Comparison of ENCODE assay signal across 25 mouse cellular contexts in genomic region chr17:43226101-43226500, GRCm38 (mm10). TPM values are rescaled to one million over a fixed set of nuclear protein-coding genes. Genes with fewer than 3 reads are reported as not detected.
"Had no signal": no experiment of that assay in that cellular context is flagged by ENCODE, and none has a peak within 500 bp of the region (broad histone marks: within the 10 kb centered on the region; RNA-seq: fewer than 3 reads in every experiment).

No protein-coding gene starts in this region.

- H3K4me1 ChIP-seq: liver, embryonic 12.5 days had no signal

- ATAC-seq: forebrain, embryonic 16.5 days; hindbrain, postnatal 0 days; intestine, embryonic 16.5 days; liver, embryonic 12.5 days had no signal

- H3K4me3 ChIP-seq: heart, adult 2 months; heart, embryonic 13.5 days; heart, embryonic 15.5 days; hindbrain, embryonic 13.5 days; hindbrain, embryonic 15.5 days; limb, embryonic 13.5 days; limb, embryonic 15.5 days; liver, embryonic 12.5 days had no signal

- H3K9ac ChIP-seq: heart, embryonic 13.5 days; heart, embryonic 15.5 days; hindbrain, embryonic 13.5 days; hindbrain, embryonic 15.5 days; limb, embryonic 13.5 days; limb, embryonic 15.5 days; liver, embryonic 12.5 days; liver, embryonic 14.5 days had no signal

- DNase-seq: gastrocnemius, postnatal 14 days; gastrocnemius, postnatal 36 days; heart, adult 2 months; heart, postnatal 14 days; heart, postnatal 36 days; kidney, adult 18-20 months; layer of hippocampus, adult 9-11 months; layer of hippocampus, postnatal 36 days; left cerebral cortex, postnatal 4 days had no signal

- H3K36me3 ChIP-seq: heart, embryonic 13.5 days; heart, embryonic 15.5 days; hindbrain, embryonic 13.5 days; hindbrain, embryonic 15.5 days; limb, embryonic 13.5 days; limb, embryonic 15.5 days; liver, embryonic 12.5 days had no signal

- H3K27ac ChIP-seq: heart, adult 2 months; heart, embryonic 13.5 days; heart, embryonic 15.5 days; hindbrain, embryonic 13.5 days; hindbrain, embryonic 15.5 days; hindbrain, postnatal 0 days; kidney, postnatal 0 days; limb, embryonic 13.5 days; limb, embryonic 15.5 days; liver, embryonic 12.5 days; liver, embryonic 14.5 days had no signal

- H3K27me3 ChIP-seq: hindbrain, embryonic 13.5 days; hindbrain, embryonic 15.5 days; limb, embryonic 15.5 days had no signal

- H3K4me2 ChIP-seq: heart, embryonic 11.5 days; heart, embryonic 13.5 days; heart, embryonic 15.5 days; hindbrain, embryonic 13.5 days; hindbrain, embryonic 15.5 days; limb, embryonic 13.5 days; limb, embryonic 15.5 days; liver, embryonic 12.5 days had no signal

- H3K9me3 ChIP-seq: heart, embryonic 13.5 days; heart, embryonic 15.5 days; hindbrain, embryonic 13.5 days; hindbrain, embryonic 15.5 days; limb, embryonic 13.5 days; limb, embryonic 15.5 days; liver, embryonic 12.5 days had no signal

RNA-seq across cellular contexts. Expression of gene Adgrf1, which starts 44.0 kb away (rescaled TPM):
- polyA plus RNA-seq: forebrain, embryonic 16.5 days; heart, embryonic 11.5 days; heart, embryonic 15.5 days; heart, postnatal 0 days; hindbrain, embryonic 11.5 days; hindbrain, embryonic 13.5 days; hindbrain, embryonic 15.5 days; hindbrain, postnatal 0 days; limb, embryonic 11.5 days; limb, embryonic 15.5 days had no signal
